Mouse (Mus musculus): ENCODE measurements at regions not wholly inside any gene's neighbourhood (a gene's known extent, or its start where the extent isn't known, plus 50 kb on each side); places are given as distances from the start of the nearest gene placed in this dataset.
A peak's percentile ranks its signal among the peaks of the same experiment; 100 is the strongest.
"Not testable (repeated sequence)": the region's sequence is repeated elsewhere in the genome, so short reads cannot be mapped to it uniquely, and the experiment has no call there.

- DNase-seq (ENCODE audit: low read depth, low spot score), result peak; percentile 3
Measured at GRCm38 (mm10) chr3:11094804-11095203, 759.3 kb upstream of the Gm38303 start.

DNA sequence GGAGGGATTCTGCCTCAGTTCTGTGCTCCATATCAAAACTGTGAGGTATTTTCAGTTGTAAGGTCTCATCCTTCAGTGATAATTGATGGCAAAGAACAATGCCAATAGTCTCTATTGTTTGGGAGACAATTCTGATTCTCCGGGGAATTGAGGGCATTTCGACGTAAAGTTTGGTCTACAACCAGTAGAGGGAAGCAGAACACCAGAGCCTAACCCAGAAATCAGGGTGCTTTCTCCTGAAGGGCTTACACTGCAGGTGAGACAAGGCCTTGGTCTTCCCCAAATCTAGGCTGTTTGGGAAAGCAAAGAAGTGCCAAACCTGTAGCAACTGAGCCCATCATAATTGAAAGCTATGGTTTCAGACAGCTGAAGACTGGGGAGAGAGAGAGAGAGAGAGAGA lies 758.7 kb upstream of the Gm38303 start:
- no peak for DNase-seq (ENCODE audit: low read depth, low spot score)

- no peak for DNase-seq (ENCODE audit: low read depth, low spot score)
Measured at GRCm38 (mm10) chr3:11083291-11083690, 747.8 kb upstream of the Gm38303 start.

GRCm38 (mm10) chr3:11074012-11074411 lies 738.5 kb upstream of the Gm38303 start:
- DNase-seq (ENCODE audit: low read depth, low spot score), result no peak

- DNase-seq (ENCODE audit: low read depth, low spot score), result no peak
Measured at GRCm38 (mm10) chr3:11034995-11035769, 699.7 kb upstream of the Gm38303 start.

- DNase-seq (ENCODE audit: low read depth, low spot score), result peak; percentile 6
Measured at GRCm38 (mm10) chr3:11029991-11030390, 694.5 kb upstream of the Gm38303 start.

DNA sequence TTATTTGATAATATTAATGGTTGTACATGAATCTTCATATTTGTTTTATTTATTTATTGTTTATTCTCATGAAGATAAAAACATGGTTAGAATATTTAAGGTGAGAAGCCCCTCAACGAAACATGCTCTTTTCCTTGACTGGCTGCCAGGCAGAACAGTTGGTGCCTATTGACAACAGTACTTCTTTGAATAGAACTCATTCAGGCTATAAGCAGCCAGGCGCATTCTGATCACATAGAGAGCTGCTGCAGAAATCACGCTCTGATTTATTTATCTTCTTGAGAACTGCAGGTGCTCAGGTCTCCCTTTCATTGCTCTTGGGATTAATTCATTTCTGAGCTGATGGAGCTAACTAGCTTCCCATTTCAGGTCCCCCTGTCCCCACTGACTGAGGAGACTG lies 688.9 kb upstream of the Gm38303 start:
- DNase-seq (ENCODE audit: low read depth, low spot score), result no peak

DNA sequence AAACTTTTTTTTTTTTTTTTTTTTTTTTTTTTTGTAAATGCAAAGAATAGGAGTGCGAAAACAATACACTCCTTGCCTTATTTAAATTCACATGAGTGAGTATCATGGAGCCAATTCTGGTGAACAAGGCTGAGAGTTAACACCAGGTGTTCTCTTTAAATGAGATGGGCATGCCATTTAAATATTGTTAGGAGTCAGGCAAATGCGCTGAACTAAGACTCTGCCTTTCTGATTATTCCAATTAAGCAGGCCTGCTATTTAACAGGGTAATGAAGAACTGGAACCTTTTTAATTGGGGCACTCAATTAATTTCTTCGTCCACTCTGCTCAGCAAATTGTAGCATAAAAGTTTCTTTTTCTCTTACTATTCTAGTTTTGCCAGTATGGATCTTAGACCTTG lies 684.6 kb upstream of the Gm38303 start:
- no peak for DNase-seq (ENCODE audit: low read depth, low spot score)

GRCm38 (mm10) chr3:11014911-11015310 lies 679.4 kb upstream of the Gm38303 start:
- DNase-seq (ENCODE audit: low read depth, low spot score), result not testable (repeated sequence)

DNA sequence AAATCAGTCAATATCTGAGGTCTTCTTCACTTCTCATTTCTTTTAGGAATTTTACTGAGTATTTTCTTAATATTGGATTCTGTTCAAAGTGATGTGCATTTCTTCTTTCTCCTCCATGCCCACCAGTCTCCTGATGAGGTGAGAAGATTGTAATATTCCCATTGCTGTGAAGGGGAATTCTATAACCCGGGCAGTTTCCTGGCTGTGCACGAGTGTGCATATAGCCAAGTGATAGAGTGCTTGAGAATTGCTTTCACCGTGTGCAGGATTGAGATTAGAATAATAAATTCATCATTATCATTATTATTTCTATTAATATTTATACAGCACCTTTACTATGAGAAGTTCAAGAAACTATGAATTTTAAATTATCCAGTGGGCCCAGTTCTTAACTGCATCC lies 671.9 kb upstream of the Gm38303 start:
- no peak for DNase-seq (ENCODE audit: low read depth, low spot score)

- DNase-seq (ENCODE audit: low read depth, low spot score), result no peak
Measured at GRCm38 (mm10) chr3:11006531-11007269, 671.2 kb upstream of the Gm38303 start.

- DNase-seq (ENCODE audit: low read depth, low spot score), result no peak
Measured at GRCm38 (mm10) chr3:10978968-10979367, 643.5 kb upstream of the Gm38303 start.

DNA sequence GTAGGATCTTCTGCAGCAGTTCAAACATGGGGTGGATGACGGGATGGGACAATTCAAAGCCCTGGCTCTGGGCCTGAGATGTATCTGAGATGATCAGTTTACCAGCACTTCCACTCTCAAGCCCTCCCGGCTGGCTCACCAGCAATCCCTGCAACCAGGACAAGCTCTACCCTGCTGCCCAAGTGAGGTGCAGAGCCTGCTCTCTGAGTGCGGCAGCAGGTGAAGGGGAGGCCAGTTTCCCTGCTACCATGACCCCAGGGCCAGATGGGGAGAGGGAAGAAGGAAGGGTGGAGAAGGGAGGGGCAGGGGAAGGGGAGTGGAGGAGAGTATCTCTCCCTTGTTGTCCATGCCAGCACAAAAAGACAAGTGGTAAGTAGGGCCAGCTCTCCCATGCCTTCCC lies 638.9 kb upstream of the Gm38303 start:
- DNase-seq (ENCODE audit: low read depth, low spot score), result no peak

DNA sequence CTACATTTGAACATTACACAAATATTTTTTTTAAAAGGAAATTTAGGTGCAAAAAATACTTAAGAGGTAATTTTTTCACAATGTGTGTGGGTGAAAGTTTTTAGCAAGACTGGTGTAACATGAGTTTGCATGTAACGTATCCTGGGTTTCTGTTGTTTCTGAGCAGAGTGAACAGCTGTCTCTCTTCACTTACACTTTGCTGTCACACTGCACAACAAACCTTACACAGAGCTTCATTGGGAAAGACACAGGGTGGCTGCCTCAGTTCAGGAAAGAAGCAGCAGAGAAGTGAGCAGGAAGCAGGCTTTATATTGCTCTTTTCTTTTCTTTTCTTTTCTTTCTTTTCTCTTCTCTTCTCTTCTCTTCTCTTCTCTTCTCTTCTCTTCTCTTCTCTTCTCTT lies 617.1 kb upstream of the Gm38303 start:
- no peak for DNase-seq (ENCODE audit: low read depth, low spot score)

DNA sequence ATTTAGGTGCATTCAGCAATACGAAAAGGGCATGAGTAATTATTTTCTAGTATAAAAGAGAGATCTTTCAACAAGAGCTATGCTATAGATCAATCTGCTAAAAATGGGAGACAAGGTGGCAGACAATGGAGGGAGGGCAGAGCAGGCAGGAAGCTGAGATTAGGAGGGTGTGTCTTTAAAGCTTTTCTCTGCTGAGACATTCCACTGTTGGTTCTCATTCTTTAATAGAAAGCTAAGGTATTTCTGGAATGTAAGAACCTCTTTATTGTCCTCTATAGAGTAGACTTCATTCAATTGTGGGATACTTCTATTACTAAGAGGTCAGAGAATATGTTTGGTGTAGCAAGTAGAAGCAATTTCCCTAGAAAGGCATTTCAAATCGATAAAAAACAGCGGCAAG lies 581.6 kb upstream of the Gm38303 start:
- DNase-seq (ENCODE audit: low read depth, low spot score), result no peak

DNA sequence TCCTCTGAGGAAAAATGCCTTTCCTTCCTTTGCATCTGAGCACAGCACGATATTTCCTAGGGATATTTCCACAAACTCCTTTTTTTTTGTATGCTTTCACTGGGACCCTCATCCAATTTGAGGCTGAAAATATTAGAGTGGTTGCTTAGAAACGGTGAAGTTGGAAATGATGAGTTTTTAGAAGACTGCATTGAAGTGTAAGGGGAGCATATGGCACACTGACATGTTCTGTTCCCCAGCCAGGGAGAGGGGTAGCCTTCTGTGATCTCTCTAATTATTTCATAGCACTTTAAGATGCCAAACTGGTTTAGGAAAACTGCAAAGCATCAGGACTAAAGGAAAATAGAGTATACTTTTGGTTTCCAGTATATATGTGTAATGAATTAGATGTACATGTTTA lies 556.5 kb upstream of the Gm38303 start:
- no peak for DNase-seq (ENCODE audit: low read depth, low spot score)

Measured in 3T3-L1 (cell line).